Mouse (Mus musculus) neural tube, embryonic 14.5 days (tissue): ENCODE measurements around the gene Gpsm2. TPM values are rescaled to one million over a fixed set of nuclear protein-coding genes. Genes with fewer than 3 reads are reported as not detected.

Source experiments
- ATAC-seq: fragments of 200-750 bp; cut with Nextera tagmentation; 2 replicates; pipeline ENCODE4 v1.8.0; 2017; ENCODE audit warnings: low read depth, mild to moderate bottlenecking, moderate TSS enrichment, moderate library complexity
- H3K27ac ChIP-seq: fragments of 300-500 bp; sonication (generic); 2 replicates; pipeline ENCODE4 v1.5.1; 2014; ENCODE audit warnings: low read depth, mild to moderate bottlenecking, control low read depth, low read length, moderate library complexity, mixed read lengths
- H3K27me3 ChIP-seq: fragments of 300-500 bp; sonication (generic); 2 replicates; pipeline ENCODE4 v1.6.1; 2014; ENCODE audit warnings: low read length; ENCODE audit not compliant: control insufficient read depth, insufficient read depth
- H3K36me3 ChIP-seq: fragments of 300-500 bp; sonication (generic); 2 replicates; pipeline ENCODE4 v1.6.1; 2014; ENCODE audit warnings: low read length, mixed read lengths; ENCODE audit not compliant: control insufficient read depth, insufficient read depth
- H3K4me1 ChIP-seq: fragments of 300-500 bp; sonication (generic); 2 replicates; pipeline ENCODE4 v1.6.1; 2014; ENCODE audit warnings: low read length; ENCODE audit not compliant: control insufficient read depth, insufficient read depth
- H3K4me2 ChIP-seq: fragments of 300-500 bp; sonication (generic); 2 replicates; pipeline ENCODE4 v1.6.1; 2014; ENCODE audit warnings: mild to moderate bottlenecking, low read depth, low read length, control low read depth
- H3K4me3 ChIP-seq: fragments of 300-500 bp; sonication (generic); 2 replicates; pipeline ENCODE4 v1.5.1; 2014; ENCODE audit warnings: low read depth, low read length, control low read depth, mixed read lengths
- H3K9ac ChIP-seq: fragments of 300-500 bp; sonication (generic); replicated peaks from 2 replicates; pipeline ENCODE4 v1.6.1; 2014; ENCODE audit warnings: low read depth, mild to moderate bottlenecking, control low read depth, low read length, mixed read lengths
- H3K9me3 ChIP-seq: fragments of 300-500 bp; sonication (generic); 2 replicates; pipeline ENCODE4 v1.6.1; 2016; ENCODE audit warnings: low read length; ENCODE audit not compliant: control insufficient read depth
- WGBS: fragments of 180-500 bp; shearing (Covaris S2); extraction: QIAGEN DNeasy Blood & Tissue Kit; methylation state at CpG from one replicate; pipeline ENCODE4 v1.1.7; 2014; 5-methylcytosine and 5-hydroxymethylcytosine counted together
- polyA plus RNA-seq: library from polyadenylated mRNA; unstranded; fragments of >200 nt; fragmentation: Nextera tagmentation; extraction: Ambion mirVana; gene quantifications from 2 replicates; pipeline ENCODE4 v1.2.1, GENCODE M21; 2014

Gene Gpsm2
- 15.6 and 22.9 TPM in 2 replicates for polyA plus RNA-seq

GRCm38 (mm10) chr3:108722036-108722872, at the start of gene Gpsm2:
Gene Gpsm2, minus strand, starts transcription at chr3:108722309.
- Histone ChIP-seq H3K4me3 (peak within 1 kb of the TSS; percentile 72), H3K9ac (peak within 1 kb of the TSS; percentile 81), H3K9me3 (no peaks in the 10 kb centered on the region), H3K27ac (peak within 1 kb of the TSS; percentile 82), H3K27me3 (no peaks in the 10 kb centered on the region), H3K4me1 (no peaks in the 10 kb centered on the region), H3K4me2 (peak within 1 kb of the TSS; percentile 66), H3K36me3 (no peaks in the 10 kb centered on the region)
- 2% methylated on average over 51 of the region's 53 CpGs for WGBS
- ATAC-seq, result peak; percentile 97

- no peaks in the 10 kb centered on the region for H3K27me3 ChIP-seq
- no peak overlapping the region for H3K27ac ChIP-seq
- H3K4me1 ChIP-seq, result no peaks in the 10 kb centered on the region
- H3K4me2 ChIP-seq, result no peak overlapping the region
- peak; percentile 79 for ATAC-seq
- WGBS, result 45% methylated on average over 6 of the region's 6 CpGs
- H3K9ac ChIP-seq, result no peak overlapping the region
- no peaks in the 10 kb centered on the region for H3K36me3 ChIP-seq
- no peaks in the 10 kb centered on the region for H3K9me3 ChIP-seq
- H3K4me3 ChIP-seq, result no peak overlapping the region
These were observed 48.7 kb upstream of the Gpsm2 start for GRCm38 (mm10) chr3:108770725-108771368.

DNA sequence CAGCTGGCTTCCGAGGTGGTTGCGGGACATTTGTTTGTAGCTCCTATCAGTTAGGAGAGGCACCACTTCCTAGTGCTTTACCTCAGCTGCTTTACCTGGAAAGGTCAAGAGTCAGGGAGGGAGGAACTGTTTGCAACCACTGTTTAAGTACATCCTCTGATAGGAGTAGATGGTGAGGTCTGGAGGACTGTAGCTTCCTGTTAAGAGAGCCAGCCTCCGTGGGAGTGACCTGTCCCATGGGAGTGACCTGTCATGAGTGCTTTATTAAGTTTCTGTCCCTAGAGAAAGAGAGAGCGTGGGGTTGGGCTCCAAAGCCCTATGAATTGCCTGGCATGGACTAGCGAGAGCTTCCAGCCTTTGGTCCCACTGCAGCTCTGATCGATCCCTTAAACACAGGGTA, 47.4 kb upstream of the Gpsm2 start:
- Histone ChIP-seq H3K4me2 (no peak overlapping the region), H3K36me3 (no peaks in the 10 kb centered on the region), H3K9me3 (no peaks in the 10 kb centered on the region), H3K27me3 (no peaks in the 10 kb centered on the region), H3K4me1 (no peaks in the 10 kb centered on the region), H3K4me3 (no peak overlapping the region), H3K9ac (no peak overlapping the region), H3K27ac (no peak overlapping the region)
- ATAC-seq, result no peak
- WGBS, result 75% methylated on average over 6 of the region's 6 CpGs

GRCm38 (mm10) chr3:108767416-108767815, 45.3 kb upstream of the Gpsm2 start:
- Histone ChIP-seq H3K9ac (no peak overlapping the region), H3K27me3 (no peaks in the 10 kb centered on the region), H3K9me3 (no peaks in the 10 kb centered on the region), H3K4me1 (no peaks in the 10 kb centered on the region), H3K36me3 (no peaks in the 10 kb centered on the region), H3K4me2 (no peak overlapping the region), H3K4me3 (no peak overlapping the region), H3K27ac (no peak overlapping the region)
- 87% methylated on average over 10 of the region's 10 CpGs for WGBS
- ATAC-seq, result no peak

DNA sequence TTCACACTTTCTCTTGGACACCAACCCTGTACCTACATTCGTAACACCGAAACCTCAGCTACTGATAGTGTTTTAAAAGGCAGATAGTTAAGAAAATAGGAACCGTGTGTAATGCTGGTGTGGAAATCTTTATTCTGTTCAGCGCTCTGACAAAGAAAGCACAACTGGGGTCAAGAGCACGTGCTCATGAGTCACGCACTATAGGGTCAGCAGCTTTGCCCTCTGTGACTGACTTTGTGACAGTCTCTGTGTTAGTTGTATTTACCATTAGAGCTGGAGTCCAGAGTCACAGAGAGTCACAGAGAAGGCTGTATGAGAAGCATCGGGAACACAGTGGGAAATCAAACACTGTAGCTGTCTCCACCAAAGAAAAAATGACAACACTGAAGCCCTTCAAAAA, 44.8 kb upstream of the Gpsm2 start:
- Histone ChIP-seq H3K27ac (no peak overlapping the region), H3K4me3 (no peak overlapping the region), H3K27me3 (no peaks in the 10 kb centered on the region), H3K4me2 (no peak overlapping the region), H3K4me1 (no peaks in the 10 kb centered on the region), H3K36me3 (no peaks in the 10 kb centered on the region), H3K9me3 (no peaks in the 10 kb centered on the region), H3K9ac (no peak overlapping the region)
- whole genome bisulfite sequencing, result 79% methylated on average over 7 of the region's 7 CpGs
- ATAC-seq, result no peak

GRCm38 (mm10) chr3:108765476-108765875, 43.4 kb upstream of the Gpsm2 start:
- H3K27me3 ChIP-seq, result no peaks in the 10 kb centered on the region
- H3K4me2 ChIP-seq, result no peak overlapping the region
- H3K9ac ChIP-seq, result no peak overlapping the region
- H3K27ac ChIP-seq, result no peak overlapping the region
- no peak overlapping the region for H3K4me3 ChIP-seq
- no peaks in the 10 kb centered on the region for H3K36me3 ChIP-seq
- ATAC-seq, result no peak
- no peaks in the 10 kb centered on the region for H3K9me3 ChIP-seq
- WGBS, result 93% methylated on average over 7 of the region's 7 CpGs
- no peaks in the 10 kb centered on the region for H3K4me1 ChIP-seq

DNA sequence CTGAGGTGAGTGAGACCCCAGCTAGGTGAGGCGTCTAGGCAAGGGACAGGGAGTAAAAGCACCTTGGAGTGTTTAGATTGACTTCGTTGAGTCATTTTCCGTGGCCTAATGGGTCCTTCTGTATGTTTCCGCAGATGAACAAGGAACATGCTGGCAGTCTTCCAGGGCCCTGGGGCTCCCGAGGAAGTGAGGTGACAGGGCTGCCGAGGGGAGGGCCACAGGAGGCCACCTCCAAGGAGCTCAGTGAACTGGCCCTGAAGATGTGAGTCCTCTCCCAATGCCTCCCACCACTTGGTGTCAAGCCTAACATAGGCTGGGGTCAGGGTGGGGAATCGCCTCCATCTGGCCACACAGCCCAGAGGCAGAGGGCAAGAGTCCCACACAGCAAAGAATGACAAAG, 42.9 kb upstream of the Gpsm2 start:
- H3K4me3 ChIP-seq, result no peak overlapping the region
- no peak for ATAC-seq
- 60% methylated on average over 7 of the region's 7 CpGs for WGBS

GRCm38 (mm10) chr3:108763691-108764090, 41.6 kb upstream of the Gpsm2 start:
- Histone ChIP-seq H3K36me3 (no peaks in the 10 kb centered on the region), H3K4me2 (no peak overlapping the region), H3K9me3 (no peaks in the 10 kb centered on the region), H3K27me3 (no peaks in the 10 kb centered on the region), H3K4me3 (no peak overlapping the region), H3K27ac (no peak overlapping the region), H3K4me1 (no peaks in the 10 kb centered on the region), H3K9ac (no peak overlapping the region)
- no peak for ATAC-seq
- WGBS, result 81% methylated on average over 2 of the region's 2 CpGs

More for the DNA sequence above, 42.9 kb upstream of the Gpsm2 start:
- no peaks in the 10 kb centered on the region for H3K36me3 ChIP-seq
- no peak overlapping the region for H3K4me2 ChIP-seq
- no peaks in the 10 kb centered on the region for H3K4me1 ChIP-seq
- H3K9me3 ChIP-seq, result no peaks in the 10 kb centered on the region
- no peak overlapping the region for H3K27ac ChIP-seq
- no peak overlapping the region for H3K9ac ChIP-seq
- H3K27me3 ChIP-seq, result no peaks in the 10 kb centered on the region

GRCm38 (mm10) chr3:108762597-108763111, 40.5 kb upstream of the Gpsm2 start:
- no peak for ATAC-seq
- H3K9ac ChIP-seq, result no peak overlapping the region

More at GRCm38 (mm10) chr3:108762597-108763111, 40.5 kb upstream of the Gpsm2 start:
- H3K27me3 ChIP-seq, result no peaks in the 10 kb centered on the region
- H3K4me2 ChIP-seq, result no peak overlapping the region
- H3K9me3 ChIP-seq, result no peaks in the 10 kb centered on the region
- H3K27ac ChIP-seq, result no peak overlapping the region
- H3K4me1 ChIP-seq, result no peaks in the 10 kb centered on the region
- H3K36me3 ChIP-seq, result no peaks in the 10 kb centered on the region
- no peak overlapping the region for H3K4me3 ChIP-seq
- 89% methylated on average over 7 of the region's 7 CpGs for WGBS
